Mouse (Mus musculus): ENCODE measurements at regions not wholly inside any gene's neighbourhood (a gene's known extent, or its start where the extent isn't known, plus 50 kb on each side); places are given as distances from the start of the nearest gene placed in this dataset.

- TF ChIP-seq NELFE (IDR thresholded peaks at IDR 0.05; ENCODE audit: low read depth, low read length) (no peak), BHLHE40 (IDR thresholded peaks at IDR 0.05; ENCODE audit: borderline replicate concordance, low read depth, low read length) (no peak)
Measured at GRCm38 (mm10) chr9:100404426-100404825, 82.2 kb downstream of the Il20rb start.
